Mouse (Mus musculus): ENCODE measurements around the gene Rgs2.

GRCm38 (mm10) chr1:144053401-144053800 lies 49.4 kb upstream of the Rgs2 start:
- TF ChIP-seq POLR2A (IDR thresholded peaks at IDR 0.05; ENCODE audit: insufficient read length, low read depth) (no peak), E2F4 (IDR thresholded peaks at IDR 0.05; ENCODE audit: insufficient read depth) (no peak), TCF12 (IDR thresholded peaks at IDR 0.05; ENCODE audit: insufficient read depth, poor library complexity, severe bottlenecking) (no peak), MAX (IDR thresholded peaks at IDR 0.05; ENCODE audit: low read depth) (no peak), CEBPB (IDR thresholded peaks at IDR 0.05; ENCODE audit: insufficient read depth, poor library complexity, severe bottlenecking) (no peak), POLR2AphosphoS2 (IDR thresholded peaks at IDR 0.05; ENCODE audit: insufficient read length, low read depth) (no peak), USF1 (IDR thresholded peaks at IDR 0.05; ENCODE audit: low read depth) (no peak), TCF3 (IDR thresholded peaks at IDR 0.05; ENCODE audit: insufficient read length, low read depth) (no peak)

Measured in myocyte (in vitro differentiated cells).